Mouse (Mus musculus): ENCODE results near the gene Vmp1.

Vmp1 gene

GRCm38 (mm10) chr11:86547412-86547811, 136.2 kb downstream of the Vmp1 start:
- DNase-seq: no peak

DNA sequence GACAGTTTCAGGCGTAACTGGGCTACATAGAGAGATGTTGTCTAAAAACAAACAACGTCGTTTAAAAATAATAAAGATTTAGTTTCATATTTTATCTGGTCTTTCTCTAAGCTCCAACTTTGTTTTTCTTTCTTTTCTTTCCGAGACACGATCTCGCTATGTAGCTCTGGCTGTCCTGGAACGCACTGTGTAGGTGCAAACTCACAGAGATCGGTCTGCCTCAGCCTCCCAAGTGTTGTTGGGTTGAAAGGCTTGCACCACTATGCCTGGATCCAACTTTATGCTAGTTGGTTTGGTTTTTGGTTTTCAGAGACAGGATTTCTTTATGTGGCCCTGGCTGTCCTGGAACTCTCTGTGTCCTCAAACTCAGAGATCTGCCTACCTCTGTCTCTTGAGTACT, 138.1 kb downstream of the Vmp1 start:
- no peak for DNase-seq

- DNase-seq: peak; percentile 98
These were observed 138.9 kb downstream of the Vmp1 start, which contains the start of the genes Rps6kb1 and Tubd1 for GRCm38 (mm10) chr11:86544639-86545299. Gene Rps6kb1, minus strand, starts transcription at chr11:86544805. Gene Tubd1, plus strand, starts transcription at chr11:86544991.

DNA sequence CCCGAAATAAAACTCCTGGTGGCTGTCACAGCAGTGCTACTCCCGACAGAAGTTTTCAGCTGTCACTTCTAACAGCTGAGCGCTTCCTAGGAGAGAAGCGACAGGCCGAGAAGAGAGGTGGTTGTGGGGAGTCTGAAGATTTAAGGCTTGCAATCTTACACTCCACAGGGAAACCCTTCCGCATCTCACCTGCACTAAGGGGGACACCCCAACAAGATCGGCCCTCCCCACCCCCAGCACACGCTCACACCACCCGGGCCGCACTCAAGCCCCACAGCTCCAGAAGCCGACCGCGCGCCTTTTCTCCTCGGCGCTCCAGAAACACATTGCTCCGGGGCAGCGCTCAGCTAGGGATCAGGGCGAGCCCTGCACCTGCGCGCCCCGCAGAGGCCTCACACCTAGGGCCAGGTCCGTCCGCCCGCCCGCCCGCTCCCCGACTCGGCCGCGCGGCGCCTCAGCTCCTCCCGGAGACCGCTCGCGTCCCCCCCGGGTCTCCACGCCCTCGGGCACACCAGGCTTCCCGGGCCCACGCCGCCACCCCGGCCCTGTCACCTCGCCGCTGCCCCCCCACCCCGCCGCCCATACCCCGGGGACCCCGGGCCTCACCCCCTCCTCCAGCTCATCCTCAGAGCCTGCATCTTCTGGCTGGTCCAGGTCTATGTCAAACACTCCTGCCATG, 139.5 kb downstream of the Vmp1 start:
- no peak for DNase-seq

DNA sequence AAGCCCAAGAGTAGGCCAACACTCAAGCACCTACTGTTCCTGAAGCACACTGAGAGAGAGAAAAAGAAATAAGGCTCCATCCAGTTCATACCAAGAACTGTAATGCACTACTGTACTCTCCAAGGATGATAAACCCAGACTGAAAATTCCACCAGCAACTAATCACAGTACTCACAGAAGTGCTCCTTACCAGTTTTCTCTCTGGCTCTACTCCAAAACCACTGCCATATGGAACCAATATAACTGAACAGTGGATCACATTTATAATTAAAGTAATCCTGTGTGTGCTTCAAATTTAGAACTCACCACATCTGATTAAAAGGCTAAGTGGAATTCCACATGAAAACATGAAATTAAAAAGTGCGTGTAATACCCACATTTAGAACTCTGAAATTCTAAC, 140.8 kb downstream of the Vmp1 start:
- DNase-seq: no peak

DNA sequence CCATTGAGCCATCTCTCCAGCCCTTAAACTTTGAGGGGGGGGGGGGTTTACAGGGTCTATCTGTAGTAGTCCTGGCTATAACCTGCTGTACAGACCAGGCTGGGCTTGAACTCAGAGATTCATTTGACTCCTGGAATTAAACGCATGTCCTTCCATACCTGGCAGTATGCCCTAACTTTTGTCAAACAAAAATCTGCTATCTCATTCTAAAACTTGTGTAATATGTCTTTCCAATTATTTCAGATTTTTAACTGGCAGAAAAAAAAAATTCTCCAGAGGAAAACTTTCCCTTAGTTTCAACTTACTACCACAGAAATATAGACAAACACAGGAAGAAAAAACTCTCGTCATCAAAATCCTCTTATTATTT, 143.2 kb downstream of the Vmp1 start:
- DNase-seq: no peak

DNA sequence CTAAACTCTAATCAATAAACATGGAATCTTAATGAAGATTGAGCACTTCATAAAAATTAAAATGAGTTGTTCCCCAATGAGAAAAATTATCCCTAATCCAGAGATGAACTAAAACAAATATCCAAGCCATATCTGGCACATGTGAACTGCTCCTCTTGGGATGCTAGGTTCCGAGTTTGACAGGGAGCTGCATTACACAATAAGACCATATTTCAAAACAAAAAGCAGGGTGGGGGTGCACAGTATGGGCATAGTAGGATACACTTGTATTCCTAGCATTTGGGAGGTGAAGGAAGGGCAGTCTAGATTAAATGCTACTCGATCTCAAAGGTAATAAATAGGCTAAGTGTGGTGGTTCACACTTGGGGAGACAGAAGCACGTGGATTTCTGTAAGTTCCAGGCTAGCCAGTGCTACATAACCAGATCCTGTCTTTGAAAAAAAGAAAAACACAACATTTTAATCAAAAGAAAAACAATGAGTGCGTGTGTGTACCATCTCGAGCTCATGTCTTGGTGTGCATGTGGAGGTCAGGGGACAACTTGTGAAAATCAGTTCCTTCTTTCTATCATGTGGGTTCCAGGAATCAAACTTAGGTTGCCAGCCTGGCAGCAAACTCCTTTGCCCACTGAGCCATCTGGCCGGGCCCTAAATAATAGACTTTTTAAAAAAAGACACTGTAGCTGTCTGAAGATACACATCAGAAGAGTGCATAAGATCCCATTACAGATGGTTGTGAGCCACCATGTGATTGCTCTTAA, 143.7 kb downstream of the Vmp1 start:
- DNase-seq: no peak

GRCm38 (mm10) chr11:86538786-86539185, 144.8 kb downstream of the Vmp1 start:
- no peak for DNase-seq

- no peak for DNase-seq
These were observed 149.3 kb downstream of the Vmp1 start for GRCm38 (mm10) chr11:86534201-86534910.
